Comparison of ENCODE assay signal across 9 mouse cellular contexts in the genomic region with DNA sequence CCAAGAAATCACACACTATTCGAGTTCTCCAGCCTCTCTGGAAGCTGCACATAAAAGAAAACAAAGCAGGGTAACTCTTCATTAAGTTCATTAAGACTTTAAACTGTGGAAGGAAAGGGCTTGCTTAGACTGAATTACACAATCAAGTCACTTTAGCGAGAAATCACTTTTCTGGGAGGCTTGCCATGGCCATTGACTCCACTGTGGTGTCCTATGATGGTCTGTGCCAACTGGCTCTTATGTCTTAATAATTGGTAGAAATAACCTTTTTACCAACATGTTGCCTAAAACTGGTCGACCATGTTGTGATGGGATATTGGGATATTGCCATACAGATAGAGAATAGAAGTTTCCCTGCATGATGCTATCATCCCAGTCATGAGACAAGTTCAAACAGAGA. TPM values are rescaled to one million over a fixed set of nuclear protein-coding genes. Genes with fewer than 3 reads are reported as not detected.
DNase-seq lines count a peak whose midpoint lies in the region; ATAC-seq and TF ChIP-seq lines count a peak whose summit lies in the region.
"Had no signal": no experiment of that assay in that cellular context is flagged by ENCODE, and none has a peak within 500 bp of the region (broad histone marks: within the 10 kb centered on the region; RNA-seq: fewer than 3 reads in every experiment).

No protein-coding gene starts in this region.

- H3K4me3 ChIP-seq in embryonic facial prominence, embryonic 15.5 days (replicated peaks): no peak overlapping the region
- H3K4me3 ChIP-seq in embryonic facial prominence, embryonic 10.5 days: no peak overlapping the region
- H3K4me3 ChIP-seq in kidney, embryonic 14.5 days (ENCODE audit: low read length): no peak overlapping the region
- H3K4me3 ChIP-seq in cerebellum, adult 2 months (replicated peaks; ENCODE audit: insufficient read depth, low read depth, low read length): no peak overlapping the region

- DNase-seq in embryonic facial prominence, embryonic 10.5 days (ENCODE audit: low spot score): no peak
- peak; percentile 8 for DNase-seq in kidney, postnatal 14 days
- DNase-seq in brain, embryonic 14.5 days (ENCODE audit: low read depth): peak; percentile 84
- peak; percentile 53 for DNase-seq in lung, postnatal 10 days
- no peak for DNase-seq in cerebellum, adult 2 months
- no peak for DNase-seq in spleen, adult 18-20 months
- DNase-seq: kidney, postnatal 4 days had no signal

- no peak for TF ChIP-seq CTCF in brain, embryonic 14.5 days (IDR thresholded peaks at IDR 0.05; ENCODE audit: borderline replicate concordance, extremely low read depth, insufficient read depth, insufficient read length)
- no peak for TF ChIP-seq CTCF in cerebellum, adult 2 months (IDR thresholded peaks at IDR 0.05; ENCODE audit: borderline replicate concordance, insufficient read depth, low read depth, low read length)

- no peak for ATAC-seq in embryonic facial prominence, embryonic 15.5 days (ENCODE audit: insufficient number of reproducible peaks, low FRiP score, low TSS enrichment, low read depth)
- ATAC-seq in kidney, embryonic 14.5 days (ENCODE audit: low FRiP score, low TSS enrichment): no peak

- no peaks in the 10 kb centered on the region for H3K9me3 ChIP-seq in embryonic facial prominence, embryonic 15.5 days (replicated peaks)
- no peaks in the 10 kb centered on the region for H3K9me3 ChIP-seq in embryonic facial prominence, embryonic 10.5 days
- H3K9me3 ChIP-seq in kidney, embryonic 14.5 days (ENCODE audit: control insufficient read depth, low read length): no peaks in the 10 kb centered on the region

- no peaks in the 10 kb centered on the region for H3K27me3 ChIP-seq in embryonic facial prominence, embryonic 15.5 days
- H3K27me3 ChIP-seq in embryonic facial prominence, embryonic 10.5 days (replicated peaks; ENCODE audit: low read depth, poor library complexity, severe bottlenecking): no peaks in the 10 kb centered on the region
- no peaks in the 10 kb centered on the region for H3K27me3 ChIP-seq in kidney, embryonic 14.5 days (ENCODE audit: control insufficient read depth, insufficient read depth, low read length)
- no peaks in the 10 kb centered on the region for H3K27me3 ChIP-seq in cerebellum, adult 2 months (ENCODE audit: control insufficient read depth, insufficient read depth, low read length)

- 72% methylated on average over 3 of the region's 3 CpGs for WGBS in embryonic facial prominence, embryonic 15.5 days
- 83% methylated on average over 3 of the region's 3 CpGs for WGBS in embryonic facial prominence, embryonic 10.5 days
- 85% methylated on average over 3 of the region's 3 CpGs for WGBS in kidney, embryonic 14.5 days
- WGBS in cerebellum, adult 2 months: 17% methylated on average over 3 of the region's 3 CpGs

- TF ChIP-seq POLR2A in brain, embryonic 14.5 days (IDR thresholded peaks at IDR 0.05; ENCODE audit: borderline replicate concordance, extremely low read depth, insufficient read depth, insufficient read length, poor library complexity, severe bottlenecking): no peak
- no peak for TF ChIP-seq POLR2A in cerebellum, adult 2 months (IDR thresholded peaks at IDR 0.05; ENCODE audit: borderline replicate concordance, insufficient read depth, low read length)

- no peak overlapping the region for H3K27ac ChIP-seq in embryonic facial prominence, embryonic 15.5 days (replicated peaks)
- H3K27ac ChIP-seq in embryonic facial prominence, embryonic 10.5 days (replicated peaks): no peak overlapping the region
- H3K27ac ChIP-seq in kidney, embryonic 14.5 days (ENCODE audit: low read depth, low read length): no peak overlapping the region
- H3K27ac ChIP-seq in cerebellum, adult 2 months (ENCODE audit: insufficient read depth, low read length): no peak overlapping the region

- H3K4me1 ChIP-seq in embryonic facial prominence, embryonic 15.5 days: 0 out of 2 replicates have a peak, but pooled peaks cover 6% of the 10 kb centered on the region
- H3K4me1 ChIP-seq in embryonic facial prominence, embryonic 10.5 days: no peaks in the 10 kb centered on the region
- H3K4me1 ChIP-seq in kidney, embryonic 14.5 days (ENCODE audit: control insufficient read depth, insufficient read depth, low read length): no peaks in the 10 kb centered on the region
- H3K4me1 ChIP-seq in cerebellum, adult 2 months (ENCODE audit: control insufficient read depth, insufficient read depth, low read length): no peaks in the 10 kb centered on the region; the same call in 1 of the 2 replicates

- peak overlapping the region; percentile 31; the same call in 1 of the 2 replicates for H3K4me2 ChIP-seq in embryonic facial prominence, embryonic 15.5 days (replicated peaks)
- H3K4me2 ChIP-seq in kidney, embryonic 14.5 days (replicated peaks; ENCODE audit: low read depth, low read length): no peak overlapping the region

- H3K36me3 ChIP-seq in embryonic facial prominence, embryonic 15.5 days: no peaks in the 10 kb centered on the region
- no peaks in the 10 kb centered on the region for H3K36me3 ChIP-seq in embryonic facial prominence, embryonic 10.5 days (replicated peaks)
- H3K36me3 ChIP-seq in kidney, embryonic 14.5 days (ENCODE audit: control insufficient read depth, insufficient read depth, low read length): no peaks in the 10 kb centered on the region

- no peak overlapping the region for H3K9ac ChIP-seq in embryonic facial prominence, embryonic 15.5 days
- H3K9ac ChIP-seq in kidney, embryonic 14.5 days (ENCODE audit: low read depth, low read length): no peak overlapping the region

RNA-seq across cellular contexts. Expression of a gene that starts 1.5 kb away (rescaled TPM):
- 9.8 and 13.4 TPM in 2 replicates for polyA plus RNA-seq in embryonic facial prominence, embryonic 15.5 days (2015; fragmentation: Nextera tagmentation; extraction: Ambion mirVana)
- polyA plus RNA-seq in embryonic facial prominence, embryonic 10.5 days (2016; fragmentation: Nextera tagmentation; extraction: Ambion mirVana): not detected in 2 replicates
- polyA plus RNA-seq in kidney, embryonic 14.5 days (2014; fragmentation: Nextera tagmentation; extraction: Ambion mirVana): not detected in 2 replicates
- polyA plus RNA-seq in brain, embryonic 14.5 days (2012; rRNA removed): 1.2 and 1.8 TPM in 2 replicates
- polyA plus RNA-seq in cerebellum, adult 2 months (2012; rRNA removed): 5.3 and 6.0 TPM in 2 replicates

Comparison
In these comparisons a context has a peak if more than half of its experiments do, and no peak if none do; other contexts are left out.
1. DNase-seq: peak in kidney, postnatal 14 days (single experiment), brain, embryonic 14.5 days (single experiment) and lung, postnatal 10 days (single experiment); none in embryonic facial prominence, embryonic 10.5 days (single experiment), cerebellum, adult 2 months (0 of 2) and spleen, adult 18-20 months (0 of 2).